Comparison of ENCODE assay signal across 28 mouse cellular contexts in the genomic region with DNA sequence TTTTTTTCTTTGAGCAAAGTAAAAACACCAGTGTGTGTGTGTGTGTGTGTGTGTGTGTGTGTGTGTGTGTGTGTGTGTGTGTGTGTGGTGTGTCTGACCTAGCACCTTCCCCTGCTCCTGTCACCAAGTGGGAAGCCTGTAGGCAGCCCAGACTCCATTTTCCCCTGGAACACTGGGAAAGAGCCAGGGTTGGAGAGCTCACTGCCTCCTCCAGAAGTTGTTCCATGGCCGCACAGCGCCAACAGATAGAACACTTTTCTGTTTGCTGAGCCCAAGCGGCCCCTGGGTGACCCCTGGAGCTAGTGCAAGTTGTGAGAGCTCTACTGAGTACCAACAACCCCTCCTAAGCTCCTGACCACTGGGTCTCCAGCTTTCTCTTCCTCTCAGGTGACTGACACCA. TPM values are rescaled to one million over a fixed set of nuclear protein-coding genes. Genes with fewer than 3 reads are reported as not detected.
A peak's percentile ranks its signal among the peaks of the same experiment; 100 is the strongest.
DNase-seq lines count a peak whose midpoint lies in the region; ATAC-seq lines count a peak whose summit lies in the region.
"Had no signal": no experiment of that assay in that cellular context is flagged by ENCODE, and none has a peak within 500 bp of the region (broad histone marks: within the 10 kb centered on the region; RNA-seq: fewer than 3 reads in every experiment).

No protein-coding gene starts in this region.

- intact Hi-C loops in left cerebral cortex, postnatal 4 days (cut with DNase I): no loop called here

- 0 out of 2 replicates have a peak overlapping the region, but pooled peaks have one; percentile 35 for H3K4me2 ChIP-seq in limb, embryonic 12.5 days
- H3K4me2 ChIP-seq: forebrain, embryonic 15.5 days; hindbrain, embryonic 13.5 days; liver, embryonic 13.5 days; lung, embryonic 14.5 days; midbrain, embryonic 13.5 days had no signal

- no peaks in the 10 kb centered on the region for H3K36me3 ChIP-seq in embryonic facial prominence, embryonic 10.5 days (replicated peaks)
- H3K36me3 ChIP-seq in limb, embryonic 12.5 days: no peaks in the 10 kb centered on the region
- H3K36me3 ChIP-seq: forebrain, embryonic 15.5 days; G1E; hindbrain, embryonic 13.5 days; liver, embryonic 13.5 days; midbrain, embryonic 13.5 days had no signal

- H3K9me3 ChIP-seq in embryonic facial prominence, embryonic 10.5 days: no peaks in the 10 kb centered on the region
- H3K9me3 ChIP-seq in limb, embryonic 12.5 days: no peaks in the 10 kb centered on the region
- H3K9me3 ChIP-seq: forebrain, embryonic 15.5 days; hindbrain, embryonic 13.5 days; liver, embryonic 13.5 days; midbrain, embryonic 13.5 days had no signal

- 72% methylated on average over 3 of the region's 3 CpGs for WGBS in embryonic facial prominence, embryonic 10.5 days
- WGBS in limb, embryonic 12.5 days: 65% methylated on average over 3 of the region's 3 CpGs

- H3K4me3 ChIP-seq in embryonic facial prominence, embryonic 10.5 days: no peak overlapping the region
- no peak overlapping the region for H3K4me3 ChIP-seq in limb, embryonic 12.5 days (replicated peaks)
- H3K4me3 ChIP-seq: forebrain, embryonic 15.5 days; hindbrain, embryonic 13.5 days; liver, embryonic 13.5 days; megakaryocyte, embryonic 14.5 days; midbrain, embryonic 13.5 days had no signal

- DNase-seq in NIH3T3 (ENCODE audit: low read depth): peak; percentile 19
- no peak for DNase-seq in embryonic facial prominence, embryonic 10.5 days (ENCODE audit: low spot score)
- DNase-seq in gastrocnemius, adult 8-10 months (ENCODE audit: low spot score in 2 of 2): peak; percentile 24 to 40
- no peak for DNase-seq in left cerebral cortex, postnatal 4 days
- DNase-seq in cerebellum, adult 9-11 months: no peak
- no peak for DNase-seq in urinary bladder, adult 18-20 months (ENCODE audit: low spot score in 2 of 2)
- DNase-seq: adrenal gland, adult 2 months; B cell, adult 2 months; cerebellum, adult 11-12 months; cerebellum, postnatal 25 days; kidney, adult 2 months; layer of hippocampus, adult 9-11 months; liver, embryonic 13.5 days; lung, postnatal 36 days; spleen, adult 18-20 months; thymus, postnatal 14 days had no signal

- ATAC-seq in limb, embryonic 12.5 days (ENCODE audit: insufficient number of reproducible peaks, insufficient read depth, low FRiP score, low TSS enrichment, low read depth): no peak
- ATAC-seq: forebrain, embryonic 15.5 days; inflammation-experienced regulatory T-cells, adult 6 months; midbrain, embryonic 13.5 days had no signal

- H3K27ac ChIP-seq in embryonic facial prominence, embryonic 10.5 days (replicated peaks): 0 out of 2 replicates have a peak overlapping the region, but pooled peaks have one; percentile 27
- peak overlapping the region; percentile 83 for H3K27ac ChIP-seq in limb, embryonic 12.5 days
- H3K27ac ChIP-seq: forebrain, embryonic 15.5 days; hindbrain, embryonic 13.5 days; kidney, postnatal 0 days; liver, embryonic 13.5 days; midbrain, embryonic 13.5 days had no signal

- peaks cover 23% of the 10 kb centered on the region for H3K4me1 ChIP-seq in embryonic facial prominence, embryonic 10.5 days
- peaks cover 26% of the 10 kb centered on the region for H3K4me1 ChIP-seq in limb, embryonic 12.5 days (replicated peaks)
- H3K4me1 ChIP-seq: hindbrain, embryonic 13.5 days; liver, embryonic 13.5 days; megakaryocyte, embryonic 14.5 days; midbrain, embryonic 13.5 days had no signal

- no peak overlapping the region for H3K9ac ChIP-seq in limb, embryonic 12.5 days (replicated peaks)
- H3K9ac ChIP-seq: forebrain, embryonic 15.5 days; hindbrain, embryonic 13.5 days; liver, embryonic 13.5 days; lung, embryonic 14.5 days; midbrain, embryonic 13.5 days had no signal

- no peaks in the 10 kb centered on the region for H3K27me3 ChIP-seq in embryonic facial prominence, embryonic 10.5 days (replicated peaks; ENCODE audit: low read depth, poor library complexity, severe bottlenecking)
- no peaks in the 10 kb centered on the region for H3K27me3 ChIP-seq in limb, embryonic 12.5 days
- H3K27me3 ChIP-seq: forebrain, embryonic 15.5 days; hindbrain, embryonic 13.5 days; liver, embryonic 13.5 days; midbrain, embryonic 13.5 days had no signal

RNA-seq across cellular contexts. Expression of a gene that starts 20.9 kb away (rescaled TPM):
- 2.2 and 3.5 TPM in 2 replicates for polyA plus RNA-seq in embryonic facial prominence, embryonic 10.5 days (2016; fragmentation: Nextera tagmentation; extraction: Ambion mirVana)
- under 1 TPM; 0.13 to 0.43 (median 0.25) TPM for total RNA-seq in gastrocnemius, adult 8-10 months (2022)
- 15.9 and 16.7 TPM in 2 replicates for polyA plus RNA-seq in limb, embryonic 12.5 days (2016; fragmentation: Nextera tagmentation; extraction: Ambion mirVana)
- under 1 TPM; 0.20 to 0.26 TPM for total RNA-seq in left cerebral cortex, postnatal 4 days (2021)
- total RNA-seq: adrenal gland, adult 2 months; CH12.LX; monocyte, adult 5-6 weeks had no signal
- polyA plus RNA-seq: G1E; inflammation-experienced regulatory T-cells, adult 6 months; kidney, adult 2 months; large intestine, adult 2 months had no signal

RNA-seq across cellular contexts. Expression of a gene that starts 52.5 kb away (rescaled TPM):
- 1.4 and 2.0 TPM in 2 replicates for polyA plus RNA-seq in embryonic facial prominence, embryonic 10.5 days (2016; fragmentation: Nextera tagmentation; extraction: Ambion mirVana)
- 1 to 10 TPM; 1.2 to 2.4 (median 1.9) TPM for total RNA-seq in gastrocnemius, adult 8-10 months (2022)
- polyA plus RNA-seq in limb, embryonic 12.5 days (2016; fragmentation: Nextera tagmentation; extraction: Ambion mirVana): 2.6 and 2.9 TPM in 2 replicates
- under 1 TPM; 0.16 to 0.36 TPM for total RNA-seq in left cerebral cortex, postnatal 4 days (2021)
- total RNA-seq: monocyte, adult 5-6 weeks had no signal

Comparison
In these comparisons a context has a peak if more than half of its experiments do, and no peak if none do; other contexts are left out.
1. DNase-seq: peak in NIH3T3 (single experiment) and gastrocnemius, adult 8-10 months (2 of 2); none in embryonic facial prominence, embryonic 10.5 days (single experiment), left cerebral cortex, postnatal 4 days (single experiment), cerebellum, adult 9-11 months (single experiment) and urinary bladder, adult 18-20 months (0 of 2).